Mouse (Mus musculus) G1E (cell line): Measurements from ENCODE around the gene Rbp1.

Source experiments
- CTCF ChIP-seq: IDR thresholded peaks from 2 replicates; pipeline ENCODE4 v1.5.1; 2012; ENCODE audit warnings: low read depth, low read length, inconsistent platforms, mixed read lengths
- POLR2AphosphoS5 ChIP-seq: IDR thresholded peaks from 2 replicates; pipeline ENCODE4 v1.6.1; 2012; ENCODE audit warnings: low read depth, low read length, inconsistent platforms; ENCODE audit not compliant: insufficient replicate concordance

- TF ChIP-seq CTCF = no peak
- no peak for TF ChIP-seq POLR2AphosphoS5
Measured at GRCm38 (mm10) chr9:98418346-98418745, 4.4 kb upstream of the Rbp1 start.
